Mouse (Mus musculus) stomach, embryonic 14.5 days (tissue): ENCODE data around the gene Aldh1b1. TPM values are rescaled to one million over a fixed set of nuclear protein-coding genes. Genes with fewer than 3 reads are reported as not detected.
A peak's percentile ranks its signal among the peaks of the same experiment; 100 is the strongest.

Experiments
- ATAC-seq: fragments of 200-750 bp; cut with Nextera tagmentation; 2 replicates; pipeline ENCODE4 v1.8.0; 2017; ENCODE audit warnings: low read depth, moderate TSS enrichment; ENCODE audit not compliant: insufficient number of reproducible peaks, insufficient read depth, low FRiP score
- H3K27ac ChIP-seq: fragments of 300-500 bp; sonication (generic); 2 replicates; pipeline ENCODE4 v1.5.1; 2014; ENCODE audit warnings: mild to moderate bottlenecking, low read length, moderate library complexity, mixed read lengths
- H3K27me3 ChIP-seq: fragments of 300-500 bp; sonication (generic); 2 replicates; pipeline ENCODE4 v1.6.1; 2014; ENCODE audit warnings: low read length, control low read depth, mixed read lengths; ENCODE audit not compliant: control insufficient read depth, insufficient read depth
- H3K36me3 ChIP-seq: fragments of 300-500 bp; sonication (generic); 2 replicates; pipeline ENCODE4 v1.6.1; 2014; ENCODE audit warnings: mild to moderate bottlenecking, control low read depth, low read length, moderate library complexity, mixed read lengths; ENCODE audit not compliant: control insufficient read depth, insufficient read depth
- H3K4me1 ChIP-seq: fragments of 300-500 bp; sonication (generic); 2 replicates; pipeline ENCODE4 v1.6.1; 2014; ENCODE audit warnings: low read length, control low read depth, mixed read lengths; ENCODE audit not compliant: control insufficient read depth, insufficient read depth
- H3K4me2 ChIP-seq: fragments of 300-500 bp; sonication (generic); replicated peaks from 2 replicates; pipeline ENCODE4 v1.6.1; 2014; ENCODE audit warnings: low read depth, low read length, control low read depth
- H3K4me3 ChIP-seq: fragments of 300-500 bp; sonication (generic); 2 replicates; pipeline ENCODE4 v1.5.1; 2014; ENCODE audit warnings: low read depth, low read length, control low read depth
- H3K9ac ChIP-seq: fragments of 300-500 bp; sonication (generic); replicated peaks from 2 replicates; pipeline ENCODE4 v1.6.1; 2014; ENCODE audit warnings: low read depth, mild to moderate bottlenecking, control low read depth, low read length, moderate library complexity, mixed read lengths
- H3K9me3 ChIP-seq: fragments of 300-500 bp; sonication (generic); 2 replicates; pipeline ENCODE4 v1.6.1; 2016; ENCODE audit warnings: low read depth, low read length, control low read depth; ENCODE audit not compliant: control insufficient read depth
- WGBS: fragments of 180-500 bp; shearing (Covaris S2); extraction: QIAGEN DNeasy Blood & Tissue Kit; methylation state at CpG from one replicate; pipeline ENCODE4 v1.1.7; 2014; 5-methylcytosine and 5-hydroxymethylcytosine counted together
- polyA plus RNA-seq: library from polyadenylated mRNA; unstranded; fragments of >200 nt; fragmentation: Nextera tagmentation; extraction: Ambion mirVana; gene quantifications from 2 replicates; pipeline ENCODE4 v1.2.1, GENCODE M21; 2014

Aldh1b1 gene
- polyA plus RNA-seq = 5.0 and 12.5 TPM in 2 replicates

GRCm38 (mm10) chr4:45798964-45799363 is at the start of gene Aldh1b1:
Aldh1b1 (plus strand) TSS chr4:45799022.
- Histone ChIP-seq H3K36me3 (peaks cover 3% of the 10 kb centered on the region; the same call in 1 of the 2 replicates), H3K27ac (no peak within 1 kb of the TSS), H3K4me2 (peak within 1 kb of the TSS; percentile 41), H3K9me3 (no peaks in the 10 kb centered on the region), H3K4me3 (peak within 1 kb of the TSS; percentile 30), H3K9ac (no peak within 1 kb of the TSS; the same call in 1 of the 2 replicates), H3K4me1 (peaks cover 15% of the 10 kb centered on the region; the same call in 1 of the 2 replicates), H3K27me3 (no peaks in the 10 kb centered on the region)
- WGBS = under 1% methylated on average over 26 of the region's 26 CpGs
- peak; percentile 80 for ATAC-seq

- Histone ChIP-seq H3K9ac (no peak overlapping the region), H3K4me1 (0 out of 2 replicates have a peak, but pooled peaks cover 5% of the 10 kb centered on the region), H3K4me3 (no peak overlapping the region), H3K27ac (no peak overlapping the region), H3K9me3 (no peaks in the 10 kb centered on the region), H3K36me3 (no peaks in the 10 kb centered on the region), H3K4me2 (no peak overlapping the region), H3K27me3 (no peaks in the 10 kb centered on the region)
- 77% methylated on average over 10 of the region's 10 CpGs for WGBS
- ATAC-seq = no peak
Measured at GRCm38 (mm10) chr4:45749449-45749848, 49.4 kb upstream of the Aldh1b1 start.

- Histone ChIP-seq H3K36me3 (no peaks in the 10 kb centered on the region), H3K9me3 (no peaks in the 10 kb centered on the region), H3K27me3 (no peaks in the 10 kb centered on the region), H3K27ac (no peak overlapping the region), H3K4me3 (no peak overlapping the region), H3K4me2 (no peak overlapping the region), H3K4me1 (0 out of 2 replicates have a peak, but pooled peaks cover 6% of the 10 kb centered on the region), H3K9ac (no peak overlapping the region)
- 84% methylated on average over 6 of the region's 6 CpGs for WGBS
- ATAC-seq = no peak
Measured at GRCm38 (mm10) chr4:45750477-45750876, 48.3 kb upstream of the Aldh1b1 start.

GRCm38 (mm10) chr4:45753211-45753809 is 45.5 kb upstream of the Aldh1b1 start:
- Histone ChIP-seq H3K4me2 (no peak overlapping the region), H3K4me1 (peaks cover 13% of the 10 kb centered on the region; the same call in 1 of the 2 replicates), H3K27me3 (no peaks in the 10 kb centered on the region), H3K9me3 (no peaks in the 10 kb centered on the region), H3K9ac (no peak overlapping the region), H3K4me3 (no peak overlapping the region), H3K36me3 (no peaks in the 10 kb centered on the region), H3K27ac (no peak overlapping the region)
- WGBS = 43% methylated on average over 6 of the region's 6 CpGs
- no peak for ATAC-seq

GRCm38 (mm10) chr4:45754171-45754570 is 44.7 kb upstream of the Aldh1b1 start:
- no peak overlapping the region for H3K4me3 ChIP-seq
- 81% methylated on average over 4 of the region's 4 CpGs for WGBS
- H3K4me1 ChIP-seq = peaks cover 13% of the 10 kb centered on the region; the same call in 1 of the 2 replicates
- no peak overlapping the region for H3K4me2 ChIP-seq
- H3K9ac ChIP-seq = no peak overlapping the region
- H3K9me3 ChIP-seq = no peaks in the 10 kb centered on the region
- no peak for ATAC-seq
- H3K27ac ChIP-seq = no peak overlapping the region
- H3K36me3 ChIP-seq = no peaks in the 10 kb centered on the region
- H3K27me3 ChIP-seq = no peaks in the 10 kb centered on the region

GRCm38 (mm10) chr4:45755097-45755496 is 43.7 kb upstream of the Aldh1b1 start:
- no peaks in the 10 kb centered on the region for H3K27me3 ChIP-seq
- H3K9me3 ChIP-seq = no peaks in the 10 kb centered on the region
- no peak overlapping the region for H3K4me2 ChIP-seq
- H3K9ac ChIP-seq = no peak overlapping the region
- WGBS = 78% methylated on average over 9 of the region's 9 CpGs
- no peak overlapping the region for H3K27ac ChIP-seq
- no peak overlapping the region for H3K4me3 ChIP-seq
- no peak for ATAC-seq
- peaks cover 13% of the 10 kb centered on the region; the same call in 1 of the 2 replicates for H3K4me1 ChIP-seq
- no peaks in the 10 kb centered on the region for H3K36me3 ChIP-seq

GRCm38 (mm10) chr4:45755881-45756280 is 42.9 kb upstream of the Aldh1b1 start:
- peak; percentile 55; the same call in 1 of the 2 replicates for ATAC-seq
- 49% methylated on average over 17 of the region's 17 CpGs for WGBS
- Histone ChIP-seq H3K27me3 (no peaks in the 10 kb centered on the region), H3K36me3 (no peaks in the 10 kb centered on the region), H3K4me1 (peaks cover 13% of the 10 kb centered on the region; the same call in 1 of the 2 replicates), H3K9ac (no peak overlapping the region), H3K4me2 (no peak overlapping the region), H3K27ac (peak overlapping the region; percentile 63; the same call in 1 of the 2 replicates), H3K9me3 (no peaks in the 10 kb centered on the region), H3K4me3 (no peak overlapping the region)

GRCm38 (mm10) chr4:45757941-45758340 is 40.9 kb upstream of the Aldh1b1 start:
- WGBS = 40% methylated on average over 5 of the region's 5 CpGs

More at GRCm38 (mm10) chr4:45757941-45758340, 40.9 kb upstream of the Aldh1b1 start:
- H3K4me3 ChIP-seq = no peak overlapping the region
- no peak overlapping the region for H3K9ac ChIP-seq
- no peaks in the 10 kb centered on the region for H3K36me3 ChIP-seq
- no peaks in the 10 kb centered on the region for H3K27me3 ChIP-seq
- no peak for ATAC-seq
- no peak overlapping the region for H3K27ac ChIP-seq
- peaks cover 13% of the 10 kb centered on the region; the same call in 1 of the 2 replicates for H3K4me1 ChIP-seq
- no peak overlapping the region for H3K4me2 ChIP-seq
- H3K9me3 ChIP-seq = no peaks in the 10 kb centered on the region
